Mouse (Mus musculus): ENCODE measurements at regions not wholly inside any gene's neighbourhood (a gene's known extent, or its start where the extent isn't known, plus 50 kb on each side); places are given as distances from the start of the nearest gene placed in this dataset.

GRCm38 (mm10) chr5:91814956-91815355 lies 147.9 kb downstream of the Rchy1 start:
- TF ChIP-seq ZC3H11A (IDR thresholded peaks at IDR 0.05; ENCODE audit: borderline replicate concordance, low read depth, low read length), result no peak
- no peak for TF ChIP-seq ZNF384 (IDR thresholded peaks at IDR 0.05; ENCODE audit: low read depth, low read length)
- TF ChIP-seq CHD2 (IDR thresholded peaks at IDR 0.05; ENCODE audit: low read depth, low read length), result no peak
